Mouse (Mus musculus): ENCODE results near the gene Arhgap18. TPM values are rescaled to one million over a fixed set of nuclear protein-coding genes. Genes with fewer than 3 reads are reported as not detected.

Gene Arhgap18
- polyA plus RNA-seq, 2 experiments = 14.2 to 24.3 TPM

DNA sequence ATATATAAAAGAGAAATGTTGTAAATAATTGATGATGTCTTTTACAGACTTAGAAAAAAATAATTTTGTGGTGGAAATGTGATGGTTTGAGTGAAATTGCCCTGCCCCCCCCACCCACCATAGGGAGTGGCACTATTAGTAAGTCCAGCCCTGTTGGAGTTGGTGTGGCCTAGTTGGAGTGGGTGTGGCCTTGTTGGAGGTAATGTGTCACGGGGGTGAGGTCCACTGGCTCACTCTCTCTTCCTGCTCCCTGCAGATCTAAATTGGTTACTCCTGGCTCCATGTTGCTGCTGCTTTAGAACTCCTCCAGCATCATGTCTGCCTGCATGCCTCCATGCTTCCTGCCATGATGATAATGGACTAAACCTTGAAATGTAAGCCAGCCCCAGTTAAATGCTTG is 186.3 kb downstream of the Arhgap18 start:
- Histone ChIP-seq H3K4me2 (replicated peaks; ENCODE audit: low read depth, low read length, severe bottlenecking) (no peak overlapping the region), H3K4me1 (ENCODE audit: control insufficient read depth, insufficient read depth, low read length) (no peaks in the 10 kb centered on the region), H3K9me3 (ENCODE audit: control insufficient read depth, low read length) (no peaks in the 10 kb centered on the region), H3K27ac (replicated peaks; ENCODE audit: low read depth, low read length) (no peak overlapping the region), H3K36me3 (ENCODE audit: control insufficient read depth, insufficient read depth, low read length) (no peaks in the 10 kb centered on the region), H3K4me3 (replicated peaks; ENCODE audit: low read length) (no peak overlapping the region), H3K9ac (ENCODE audit: low read depth, low read length, severe bottlenecking) (no peak overlapping the region), H3K27me3 (ENCODE audit: control insufficient read depth, insufficient read depth, low read length) (no peaks in the 10 kb centered on the region)
- DNase-seq (ENCODE audit: low spot score) (no peak), ATAC-seq (ENCODE audit: low FRiP score, low read depth) (no peak)
- no peak for TF ChIP-seq POLR2A (IDR thresholded peaks at IDR 0.05; ENCODE audit: borderline replicate concordance, extremely low read depth, insufficient read depth, insufficient read length)
- 43% methylated on average over 1 of the region's 1 CpGs for WGBS

GRCm38 (mm10) chr10:26948331-26948730 is 195.1 kb downstream of the Arhgap18 start:
- H3K36me3 ChIP-seq (ENCODE audit: control insufficient read depth, insufficient read depth, low read length) = no peaks in the 10 kb centered on the region

DNA sequence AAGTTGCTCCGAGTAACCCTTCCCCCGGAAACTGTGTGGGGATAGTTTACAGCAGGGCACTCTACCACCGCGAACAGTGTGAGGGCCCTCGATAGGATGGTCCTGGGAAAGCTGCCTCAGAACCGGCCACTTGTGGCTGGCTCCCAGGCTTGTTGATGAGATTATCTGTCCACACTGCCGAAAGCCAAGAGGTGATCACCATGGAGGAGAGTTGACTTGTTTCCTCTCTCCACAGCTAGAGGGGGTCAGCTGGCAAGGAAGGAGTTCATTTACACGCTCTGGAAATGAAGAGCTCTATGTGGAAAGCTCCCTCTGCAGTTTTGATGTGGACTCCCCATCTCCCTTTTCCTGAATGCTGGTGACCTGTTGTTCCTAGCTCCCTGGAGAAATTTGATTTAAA is 196.4 kb downstream of the Arhgap18 start:
- no peak overlapping the region for H3K4me2 ChIP-seq (replicated peaks; ENCODE audit: low read depth, low read length, severe bottlenecking)
- no peak overlapping the region for H3K4me3 ChIP-seq (replicated peaks; ENCODE audit: low read length)
- no peak for TF ChIP-seq POLR2A (IDR thresholded peaks at IDR 0.05; ENCODE audit: borderline replicate concordance, extremely low read depth, insufficient read depth, insufficient read length)
- 68% methylated on average over 8 of the region's 8 CpGs for WGBS
- no peaks in the 10 kb centered on the region for H3K36me3 ChIP-seq (ENCODE audit: control insufficient read depth, insufficient read depth, low read length)
- no peaks in the 10 kb centered on the region for H3K27me3 ChIP-seq (ENCODE audit: control insufficient read depth, insufficient read depth, low read length)
- H3K9ac ChIP-seq (ENCODE audit: low read depth, low read length, severe bottlenecking) = no peak overlapping the region
- H3K4me1 ChIP-seq (ENCODE audit: control insufficient read depth, insufficient read depth, low read length) = no peaks in the 10 kb centered on the region
- no peak overlapping the region for H3K27ac ChIP-seq (replicated peaks; ENCODE audit: low read depth, low read length)
- no peak for ATAC-seq (ENCODE audit: low FRiP score, low read depth)
- no peak for DNase-seq (ENCODE audit: low spot score)
- no peaks in the 10 kb centered on the region for H3K9me3 ChIP-seq (ENCODE audit: control insufficient read depth, low read length)

More at GRCm38 (mm10) chr10:26948331-26948730, 195.1 kb downstream of the Arhgap18 start:
- Histone ChIP-seq H3K9me3 (ENCODE audit: control insufficient read depth, low read length) (no peaks in the 10 kb centered on the region), H3K4me3 (replicated peaks; ENCODE audit: low read length) (no peak overlapping the region), H3K27me3 (ENCODE audit: control insufficient read depth, insufficient read depth, low read length) (no peaks in the 10 kb centered on the region), H3K9ac (ENCODE audit: low read depth, low read length, severe bottlenecking) (no peak overlapping the region), H3K27ac (replicated peaks; ENCODE audit: low read depth, low read length) (no peak overlapping the region), H3K4me1 (ENCODE audit: control insufficient read depth, insufficient read depth, low read length) (no peaks in the 10 kb centered on the region), H3K4me2 (replicated peaks; ENCODE audit: low read depth, low read length, severe bottlenecking) (no peak overlapping the region)
- no peak for ATAC-seq (ENCODE audit: low FRiP score, low read depth)
- no peak for DNase-seq (ENCODE audit: low spot score)
- no peak for TF ChIP-seq POLR2A (IDR thresholded peaks at IDR 0.05; ENCODE audit: borderline replicate concordance, extremely low read depth, insufficient read depth, insufficient read length)
- 78% methylated on average over 2 of the region's 2 CpGs for WGBS

GRCm38 (mm10) chr10:26950448-26950847 is 197.2 kb downstream of the Arhgap18 start:
- ATAC-seq (ENCODE audit: low FRiP score, low read depth) (no peak), DNase-seq (ENCODE audit: low spot score) (no peak)
- H3K9ac ChIP-seq (ENCODE audit: low read depth, low read length, severe bottlenecking) = no peak overlapping the region
- H3K27ac ChIP-seq (replicated peaks; ENCODE audit: low read depth, low read length) = no peak overlapping the region
- no peaks in the 10 kb centered on the region for H3K9me3 ChIP-seq (ENCODE audit: control insufficient read depth, low read length)
- H3K36me3 ChIP-seq (ENCODE audit: control insufficient read depth, insufficient read depth, low read length) = no peaks in the 10 kb centered on the region
- H3K4me1 ChIP-seq (ENCODE audit: control insufficient read depth, insufficient read depth, low read length) = no peaks in the 10 kb centered on the region
- no peak for TF ChIP-seq POLR2A (IDR thresholded peaks at IDR 0.05; ENCODE audit: borderline replicate concordance, extremely low read depth, insufficient read depth, insufficient read length)
- H3K27me3 ChIP-seq (ENCODE audit: control insufficient read depth, insufficient read depth, low read length) = no peaks in the 10 kb centered on the region
- H3K4me2 ChIP-seq (replicated peaks; ENCODE audit: low read depth, low read length, severe bottlenecking) = no peak overlapping the region
- no peak overlapping the region for H3K4me3 ChIP-seq (replicated peaks; ENCODE audit: low read length)
- 82% methylated on average over 7 of the region's 7 CpGs for WGBS

GRCm38 (mm10) chr10:26958513-26958912 is 205.3 kb downstream of the Arhgap18 start:
- WGBS = 74% methylated on average over 3 of the region's 3 CpGs
- Histone ChIP-seq H3K4me2 (replicated peaks; ENCODE audit: low read depth, low read length, severe bottlenecking) (no peak overlapping the region), H3K27ac (replicated peaks; ENCODE audit: low read depth, low read length) (no peak overlapping the region), H3K36me3 (ENCODE audit: control insufficient read depth, insufficient read depth, low read length) (no peaks in the 10 kb centered on the region), H3K27me3 (ENCODE audit: control insufficient read depth, insufficient read depth, low read length) (no peaks in the 10 kb centered on the region), H3K9ac (ENCODE audit: low read depth, low read length, severe bottlenecking) (no peak overlapping the region), H3K9me3 (ENCODE audit: control insufficient read depth, low read length) (no peaks in the 10 kb centered on the region), H3K4me1 (ENCODE audit: control insufficient read depth, insufficient read depth, low read length) (no peaks in the 10 kb centered on the region), H3K4me3 (replicated peaks; ENCODE audit: low read length) (no peak overlapping the region)
- DNase-seq (ENCODE audit: low spot score) = no peak
- TF ChIP-seq POLR2A (IDR thresholded peaks at IDR 0.05; ENCODE audit: borderline replicate concordance, extremely low read depth, insufficient read depth, insufficient read length) = no peak
- ATAC-seq (ENCODE audit: low FRiP score, low read depth) = no peak

Data from limb, embryonic 14.5 days (tissue).